Mouse (Mus musculus) cerebellum, adult 2 months (tissue): ENCODE data around the gene Slx1b.

Experiments used
- CTCF ChIP-seq: fragments of 200-500 bp; IDR thresholded peaks from 2 replicates; pipeline ENCODE4 v1.5.1; 2011; ENCODE audit warnings: low read depth, mild to moderate bottlenecking, control low read depth, low read length, moderate library complexity, borderline replicate concordance; ENCODE audit not compliant: insufficient read depth
- POLR2A ChIP-seq: fragments of 200-500 bp; IDR thresholded peaks from 2 replicates; pipeline ENCODE4 v1.6.1; 2011; ENCODE audit warnings: low read length, control low read depth, borderline replicate concordance; ENCODE audit not compliant: insufficient read depth

GRCm38 (mm10) chr7:126653991-126654390 lies 41.6 kb downstream of the Slx1b start:
- TF ChIP-seq POLR2A (no peak), CTCF (no peak)
